Mouse (Mus musculus): ENCODE data around the gene Hivep1. TPM values are rescaled to one million over a fixed set of nuclear protein-coding genes. Genes with fewer than 3 reads are reported as not detected.

Hivep1 gene
- polyA plus RNA-seq, 1 experiment from 2014 or later = 2.3 TPM

DNA sequence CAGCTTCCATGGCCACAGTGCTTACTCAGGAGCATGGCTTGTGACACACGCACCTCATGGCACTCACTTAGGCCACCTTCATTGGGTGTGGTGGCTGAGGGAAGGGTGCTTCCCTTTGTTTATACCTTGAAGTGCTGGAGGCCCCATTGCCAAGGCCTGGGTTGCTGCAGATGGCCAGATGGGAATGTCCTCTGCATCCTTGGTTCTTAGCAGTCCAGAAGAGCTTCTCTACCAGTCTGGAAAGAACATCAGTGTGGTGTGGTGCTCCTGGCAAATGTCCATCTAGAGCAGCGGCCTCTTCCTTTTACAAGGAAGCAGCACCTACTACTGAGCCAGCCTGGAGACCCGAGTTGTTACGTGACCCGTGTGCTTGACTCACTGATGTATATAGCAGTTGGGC lies 38.9 kb downstream of the Hivep1 start:
- ATAC-seq (ENCODE audit: low read depth) = no peak
- Histone ChIP-seq H3K27me3 (ENCODE audit: control insufficient read depth, insufficient read depth, low read depth, low read length) (no peaks in the 10 kb centered on the region), H3K4me3 (ENCODE audit: low read depth, low read length) (no peak overlapping the region), H3K36me3 (ENCODE audit: control insufficient read depth, insufficient read depth) (no peaks in the 10 kb centered on the region), H3K4me1 (ENCODE audit: control insufficient read depth, low read depth, low read length) (peaks cover 6% of the 10 kb centered on the region), H3K9me3 (replicated peaks; ENCODE audit: control insufficient read depth, low read length) (no peaks in the 10 kb centered on the region), H3K4me2 (ENCODE audit: low read depth, low read length) (no peak overlapping the region), H3K9ac (ENCODE audit: low read depth, low read length) (no peak overlapping the region), H3K27ac (ENCODE audit: low read length) (no peak overlapping the region)
- 80% methylated on average over 5 of the region's 5 CpGs for WGBS (ENCODE audit: insufficient replicate concordance)

DNA sequence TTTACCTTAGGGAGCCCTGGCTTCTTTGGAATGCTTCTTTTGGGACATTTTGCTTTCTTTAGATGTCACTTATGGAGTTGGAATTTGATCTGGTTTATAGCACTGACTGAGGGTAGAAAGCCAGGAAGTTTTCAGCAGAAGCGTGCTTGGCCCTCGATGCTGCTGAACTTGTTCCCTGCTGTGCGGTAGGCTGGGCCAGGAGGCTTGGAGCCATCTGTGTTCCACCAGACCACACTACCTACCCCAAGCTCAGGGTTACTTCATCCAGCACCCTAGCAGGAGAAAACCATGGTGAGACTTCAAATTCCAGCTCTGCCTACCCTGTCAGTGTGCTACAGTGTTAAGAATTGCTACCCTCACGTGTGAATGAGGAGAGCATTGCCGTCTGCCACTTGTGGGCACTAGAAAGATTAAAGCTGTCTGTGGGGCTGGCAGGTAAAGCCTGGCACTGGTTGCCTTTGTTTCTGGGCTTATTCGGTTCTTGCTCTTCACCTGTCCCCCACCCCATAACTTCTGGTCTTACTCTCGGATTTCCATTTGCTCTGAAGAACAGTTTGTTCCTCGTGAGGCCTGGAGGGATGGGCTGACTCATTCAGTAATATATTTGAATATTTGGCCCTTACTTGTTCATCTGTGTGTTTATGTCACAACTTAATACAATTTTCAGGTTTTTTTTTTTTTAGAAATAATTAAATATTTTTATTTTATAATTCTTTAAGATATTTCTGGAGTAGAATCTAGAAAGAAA lies 40.7 kb downstream of the Hivep1 start:
- H3K27ac ChIP-seq (ENCODE audit: low read length) = no peak overlapping the region
- no peak for ATAC-seq (ENCODE audit: low read depth)
- H3K27me3 ChIP-seq (ENCODE audit: control insufficient read depth, insufficient read depth, low read depth, low read length) = no peaks in the 10 kb centered on the region
- no peaks in the 10 kb centered on the region for H3K36me3 ChIP-seq (ENCODE audit: control insufficient read depth, insufficient read depth)
- 49% methylated on average over 8 of the region's 8 CpGs for WGBS (ENCODE audit: insufficient replicate concordance)
- peaks cover 13% of the 10 kb centered on the region for H3K4me1 ChIP-seq (ENCODE audit: control insufficient read depth, low read depth, low read length)
- no peak overlapping the region for H3K4me3 ChIP-seq (ENCODE audit: low read depth, low read length)
- H3K4me2 ChIP-seq (ENCODE audit: low read depth, low read length) = no peak overlapping the region
- no peaks in the 10 kb centered on the region for H3K9me3 ChIP-seq (replicated peaks; ENCODE audit: control insufficient read depth, low read length)
- no peak overlapping the region for H3K9ac ChIP-seq (ENCODE audit: low read depth, low read length)

DNA sequence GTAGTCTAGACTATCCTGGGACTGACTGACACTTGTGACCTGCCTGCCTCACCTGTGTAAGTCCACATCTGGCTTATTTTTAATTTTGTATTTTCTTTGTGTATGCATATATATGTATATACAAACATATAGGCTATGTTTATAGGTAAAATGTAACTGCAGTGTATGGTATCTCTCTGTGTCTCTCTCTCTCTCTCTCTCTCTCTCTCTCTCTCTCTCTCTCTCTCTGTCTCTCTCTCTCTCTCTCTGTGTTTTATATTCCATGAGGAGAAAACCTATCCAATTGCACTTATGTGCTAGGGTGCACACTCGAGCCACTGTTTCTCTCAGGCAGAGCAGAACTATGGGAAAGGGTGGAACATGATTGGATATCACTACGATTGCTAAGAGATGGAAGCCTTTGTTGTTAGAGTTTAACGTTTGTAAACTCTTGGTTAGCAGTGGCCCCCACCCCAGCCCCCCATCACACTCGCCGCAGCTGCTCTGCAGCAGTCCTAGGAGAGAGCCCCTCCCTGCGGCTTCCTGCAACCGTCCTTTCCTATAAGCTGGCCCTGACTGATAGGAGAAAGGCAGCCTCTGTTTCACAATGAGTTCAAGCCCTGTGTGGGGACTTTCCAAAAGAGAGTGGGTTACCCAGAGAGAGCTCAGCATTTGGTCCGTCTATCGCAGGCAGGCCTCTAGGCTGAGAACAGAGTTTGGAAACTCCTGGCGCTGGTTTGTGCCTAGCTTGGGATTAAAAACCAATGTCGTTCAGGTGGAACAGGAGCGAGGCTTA lies 41.6 kb downstream of the Hivep1 start:
- Histone ChIP-seq H3K36me3 (ENCODE audit: control insufficient read depth, insufficient read depth) (no peaks in the 10 kb centered on the region), H3K9ac (ENCODE audit: low read depth, low read length) (no peak overlapping the region), H3K4me3 (ENCODE audit: low read depth, low read length) (no peak overlapping the region), H3K27me3 (ENCODE audit: control insufficient read depth, insufficient read depth, low read depth, low read length) (no peaks in the 10 kb centered on the region), H3K4me1 (ENCODE audit: control insufficient read depth, low read depth, low read length) (peaks cover 13% of the 10 kb centered on the region), H3K9me3 (replicated peaks; ENCODE audit: control insufficient read depth, low read length) (no peaks in the 10 kb centered on the region), H3K27ac (ENCODE audit: low read length) (0 out of 2 replicates have a peak overlapping the region, but pooled peaks have one; percentile 30), H3K4me2 (ENCODE audit: low read depth, low read length) (0 out of 2 replicates have a peak overlapping the region, but pooled peaks have one; percentile 11)
- 18% methylated on average over 12 of the region's 12 CpGs for WGBS (ENCODE audit: insufficient replicate concordance)
- peak; percentile 67 for ATAC-seq (ENCODE audit: low read depth)

DNA sequence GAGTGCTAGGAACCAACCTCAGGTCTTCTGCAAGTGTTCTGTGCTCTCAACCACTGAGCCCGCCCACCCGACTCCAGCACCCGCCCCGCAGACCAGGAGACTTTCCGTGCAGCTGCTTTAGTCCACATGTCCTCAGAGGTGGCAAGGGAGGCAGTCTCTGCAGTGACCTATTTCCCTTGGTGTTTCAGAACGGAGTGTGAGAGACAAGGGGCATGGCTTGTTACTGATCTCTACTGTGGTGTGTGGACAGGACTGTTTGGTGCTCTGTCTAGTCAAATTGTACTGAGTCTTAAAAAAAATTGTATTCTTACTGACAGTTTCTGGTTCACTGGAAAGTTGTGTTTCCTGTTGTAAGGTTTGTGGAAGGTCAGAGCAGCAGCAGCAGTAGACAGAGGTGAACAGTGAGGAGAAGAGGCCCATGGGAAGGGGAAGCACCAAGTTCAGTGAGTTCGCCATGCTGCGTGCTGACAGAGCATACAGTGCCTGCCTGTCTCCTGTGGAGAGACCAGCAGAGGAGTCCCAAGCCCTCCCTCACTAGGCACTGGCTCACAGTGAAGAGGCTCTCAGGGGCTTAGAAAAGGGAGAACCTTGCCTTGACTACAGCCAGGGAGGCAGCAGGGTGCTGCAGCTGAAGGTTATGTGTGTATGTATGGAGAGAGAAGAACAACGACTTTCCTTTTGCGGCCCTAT lies 44.1 kb downstream of the Hivep1 start:
- no peak overlapping the region for H3K9ac ChIP-seq (ENCODE audit: low read depth, low read length)
- H3K4me3 ChIP-seq (ENCODE audit: low read depth, low read length) = no peak overlapping the region
- no peaks in the 10 kb centered on the region for H3K9me3 ChIP-seq (replicated peaks; ENCODE audit: control insufficient read depth, low read length)
- H3K4me2 ChIP-seq (ENCODE audit: low read depth, low read length) = peak overlapping the region; percentile 26
- no peaks in the 10 kb centered on the region for H3K27me3 ChIP-seq (ENCODE audit: control insufficient read depth, insufficient read depth, low read depth, low read length)
- H3K36me3 ChIP-seq (ENCODE audit: control insufficient read depth, insufficient read depth) = no peaks in the 10 kb centered on the region
- H3K27ac ChIP-seq (ENCODE audit: low read length) = peak overlapping the region; percentile 49
- WGBS (ENCODE audit: insufficient replicate concordance) = 21% methylated on average over 10 of the region's 10 CpGs
- H3K4me1 ChIP-seq (ENCODE audit: control insufficient read depth, low read depth, low read length) = peaks cover 19% of the 10 kb centered on the region
- peak; percentile 47; the same call in 1 of the 2 replicates for ATAC-seq (ENCODE audit: low read depth)

DNA sequence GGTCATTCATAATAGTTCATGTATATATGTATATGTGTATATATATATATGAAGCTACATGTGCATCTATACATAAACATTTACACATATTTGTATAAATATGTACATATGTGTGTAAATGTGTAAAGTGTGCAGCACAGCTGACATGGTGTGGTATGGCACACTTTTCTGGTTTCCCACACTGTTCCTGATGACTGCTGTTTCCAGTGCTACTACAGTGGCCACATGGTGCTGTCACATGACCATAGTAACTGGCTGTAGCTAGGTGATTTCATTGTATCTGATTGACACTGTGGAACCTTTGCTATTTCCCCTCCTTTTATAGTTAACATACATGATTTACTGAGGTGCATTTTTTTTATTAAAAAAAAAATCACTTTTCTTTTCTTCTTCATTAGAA lies 45.3 kb downstream of the Hivep1 start:
- Histone ChIP-seq H3K9me3 (replicated peaks; ENCODE audit: control insufficient read depth, low read length) (no peaks in the 10 kb centered on the region), H3K4me2 (ENCODE audit: low read depth, low read length) (no peak overlapping the region), H3K4me1 (ENCODE audit: control insufficient read depth, low read depth, low read length) (peaks cover 27% of the 10 kb centered on the region), H3K9ac (ENCODE audit: low read depth, low read length) (no peak overlapping the region), H3K4me3 (ENCODE audit: low read depth, low read length) (no peak overlapping the region), H3K36me3 (ENCODE audit: control insufficient read depth, insufficient read depth) (no peaks in the 10 kb centered on the region), H3K27ac (ENCODE audit: low read length) (no peak overlapping the region), H3K27me3 (ENCODE audit: control insufficient read depth, insufficient read depth, low read depth, low read length) (no peaks in the 10 kb centered on the region)
- ATAC-seq (ENCODE audit: low read depth) = no peak

DNA sequence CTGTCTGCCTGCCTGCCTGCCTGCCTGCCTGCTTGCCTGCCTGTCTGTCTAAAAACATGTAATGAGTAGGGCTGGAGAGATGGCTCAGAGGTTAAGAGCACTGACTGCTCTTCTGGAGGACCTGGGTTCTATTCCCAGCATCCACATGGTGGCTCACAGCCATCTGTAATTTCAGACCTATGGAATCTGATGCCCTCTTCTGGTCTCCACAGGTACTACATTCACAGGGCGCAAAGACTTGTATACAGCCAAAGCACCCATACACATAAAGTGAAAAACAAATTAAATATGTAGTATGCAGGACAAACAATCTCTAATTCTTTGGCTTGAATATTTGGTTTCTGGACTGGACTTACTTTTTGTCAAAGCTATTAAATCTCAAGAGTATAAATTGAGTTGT lies 46.7 kb downstream of the Hivep1 start:
- H3K27ac ChIP-seq (ENCODE audit: low read length) = no peak overlapping the region
- 88% methylated on average over 1 of the region's 1 CpGs for WGBS (ENCODE audit: insufficient replicate concordance)
- H3K27me3 ChIP-seq (ENCODE audit: control insufficient read depth, insufficient read depth, low read depth, low read length) = no peaks in the 10 kb centered on the region
- no peak overlapping the region for H3K4me2 ChIP-seq (ENCODE audit: low read depth, low read length)
- H3K9ac ChIP-seq (ENCODE audit: low read depth, low read length) = no peak overlapping the region
- H3K9me3 ChIP-seq (replicated peaks; ENCODE audit: control insufficient read depth, low read length) = no peaks in the 10 kb centered on the region
- peaks cover 33% of the 10 kb centered on the region for H3K4me1 ChIP-seq (ENCODE audit: control insufficient read depth, low read depth, low read length)
- no peak overlapping the region for H3K4me3 ChIP-seq (ENCODE audit: low read depth, low read length)
- ATAC-seq (ENCODE audit: low read depth) = no peak
- H3K36me3 ChIP-seq (ENCODE audit: control insufficient read depth, insufficient read depth) = no peaks in the 10 kb centered on the region

DNA sequence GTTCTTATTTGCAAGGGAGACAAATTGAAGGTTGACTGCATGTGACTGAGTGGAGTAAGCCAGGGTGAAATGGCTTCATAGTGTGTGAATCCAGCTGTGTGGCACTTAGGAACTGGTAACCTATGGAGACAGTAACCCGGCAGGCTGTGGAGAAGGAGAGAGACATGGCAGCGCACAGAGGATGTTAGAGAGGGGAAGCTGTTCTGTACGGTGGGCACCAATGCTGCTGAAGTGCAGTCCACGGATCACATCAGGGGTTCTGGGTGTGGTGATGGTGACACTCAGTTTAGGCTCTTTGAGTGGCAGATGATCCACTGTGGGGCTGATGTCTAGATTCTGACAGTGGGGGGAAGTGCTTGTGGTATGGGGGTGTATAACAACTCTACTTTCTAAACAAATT lies 47.7 kb downstream of the Hivep1 start:
- Histone ChIP-seq H3K27ac (ENCODE audit: low read length) (no peak overlapping the region), H3K4me1 (ENCODE audit: control insufficient read depth, low read depth, low read length) (peaks cover 29% of the 10 kb centered on the region), H3K9me3 (replicated peaks; ENCODE audit: control insufficient read depth, low read length) (no peaks in the 10 kb centered on the region), H3K27me3 (ENCODE audit: control insufficient read depth, insufficient read depth, low read depth, low read length) (no peaks in the 10 kb centered on the region), H3K4me3 (ENCODE audit: low read depth, low read length) (no peak overlapping the region), H3K4me2 (ENCODE audit: low read depth, low read length) (no peak overlapping the region), H3K9ac (ENCODE audit: low read depth, low read length) (no peak overlapping the region), H3K36me3 (ENCODE audit: control insufficient read depth, insufficient read depth) (no peaks in the 10 kb centered on the region)
- WGBS (ENCODE audit: insufficient replicate concordance) = 57% methylated on average over 4 of the region's 4 CpGs
- ATAC-seq (ENCODE audit: low read depth) = no peak

DNA sequence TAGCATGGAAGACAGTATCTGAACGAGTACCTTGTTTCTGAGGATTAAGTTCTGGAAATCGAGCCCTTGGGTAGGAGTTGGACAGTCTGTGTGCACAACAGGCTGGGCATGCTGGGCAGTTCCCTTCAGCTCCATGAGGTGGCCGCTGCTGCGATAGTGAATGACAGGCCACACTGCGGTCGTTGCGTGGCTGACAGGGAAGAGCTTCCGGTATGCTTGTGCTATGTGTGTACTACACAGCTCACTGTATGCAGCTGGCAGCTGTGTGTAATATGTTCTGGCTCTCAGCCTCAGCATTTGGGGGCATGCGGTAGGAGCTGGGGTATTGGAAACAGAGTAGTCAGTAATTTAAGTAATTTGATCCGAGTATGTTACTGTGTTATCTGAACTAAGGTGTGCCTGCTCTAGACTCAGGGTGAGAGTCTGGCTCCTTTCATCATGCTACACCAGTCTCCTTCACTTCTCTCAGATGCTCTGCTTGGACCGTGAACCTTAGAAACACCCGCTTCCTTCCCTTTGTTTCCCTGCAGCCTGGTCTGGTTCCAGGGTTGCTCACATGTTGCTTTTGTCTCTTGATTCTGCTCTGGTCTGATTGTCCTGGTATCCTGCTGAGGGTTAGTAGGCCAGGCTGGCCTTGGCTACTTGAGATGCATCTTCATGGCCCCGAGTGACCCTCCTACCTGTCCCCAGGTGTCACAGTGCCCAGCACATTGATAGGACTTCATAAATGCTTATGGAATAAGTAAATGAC lies 49.8 kb downstream of the Hivep1 start:
- no peaks in the 10 kb centered on the region for H3K9me3 ChIP-seq (replicated peaks; ENCODE audit: control insufficient read depth, low read length)
- H3K4me2 ChIP-seq (ENCODE audit: low read depth, low read length) = peak overlapping the region; percentile 34; the same call in 1 of the 2 replicates
- H3K4me3 ChIP-seq (ENCODE audit: low read depth, low read length) = no peak overlapping the region
- H3K27ac ChIP-seq (ENCODE audit: low read length) = peak overlapping the region; percentile 24; the same call in 1 of the 2 replicates
- WGBS (ENCODE audit: insufficient replicate concordance) = 27% methylated on average over 13 of the region's 13 CpGs
- peak; percentile 50; the same call in 1 of the 2 replicates for ATAC-seq (ENCODE audit: low read depth)
- H3K27me3 ChIP-seq (ENCODE audit: control insufficient read depth, insufficient read depth, low read depth, low read length) = no peaks in the 10 kb centered on the region
- H3K9ac ChIP-seq (ENCODE audit: low read depth, low read length) = no peak overlapping the region
- H3K4me1 ChIP-seq (ENCODE audit: control insufficient read depth, low read depth, low read length) = peaks cover 20% of the 10 kb centered on the region
- H3K36me3 ChIP-seq (ENCODE audit: control insufficient read depth, insufficient read depth) = no peaks in the 10 kb centered on the region
